Mouse (Mus musculus) adipose tissue, adult 10 weeks (tissue): ENCODE data around the gene Gm20075. TPM values are rescaled to one million over a fixed set of nuclear protein-coding genes. Genes with fewer than 3 reads are reported as not detected.

ENCODE experiments used
- polyA plus RNA-seq: library from polyadenylated mRNA; stranded (reverse); fragments of 350-450 nt; fragmentation: Illumina TruSeq; extraction: RNeasy Lipid Tissue Mini Kit (QIAGEN cat#74804); gene quantifications from one replicate; pipeline ENCODE4 v1.2.3, GENCODE M21; 2014; ENCODE audit warnings: low read depth, low replicate concordance

Gene Gm20075
- polyA plus RNA-seq, result 1.6 TPM

DNA sequence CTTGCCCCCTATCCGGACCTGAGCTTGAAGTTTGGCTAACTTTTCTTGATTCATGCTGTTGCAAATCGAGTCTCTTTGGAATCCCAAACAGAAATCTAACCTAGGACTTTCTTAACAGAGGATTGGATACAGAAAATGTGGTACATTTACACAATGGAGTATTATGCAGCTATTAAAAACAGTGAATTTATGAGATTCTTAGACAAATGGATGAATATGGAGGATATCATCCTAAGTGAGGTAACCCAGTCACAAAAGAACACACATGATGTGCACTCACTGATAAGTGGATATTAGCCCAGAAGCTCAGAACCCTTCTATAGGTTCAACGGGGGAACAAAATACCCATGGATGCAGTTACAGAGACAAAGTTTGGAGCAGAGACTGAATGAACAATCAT lies at the start of gene Gm20075:
Gene Gm20075 (minus strand): TSS at position 101 of the 400 bp plus-strand sequence.

GRCm38 (mm10) chr13:96081754-96082153 lies 578 bp upstream of the Gm20075 start, which contains the start of gene Gm17190:
Gene Gm17190, plus strand, starts transcription at chr13:96082054.

Other genes with a start within 250 kb of the Gm20075 start
- gene Iqgap2, start 189.5 kb downstream of the Gm20075 start, polyA plus RNA-seq, result 37.0 TPM
- not detected for gene Gm17190, start 678 bp upstream of the Gm20075 start, polyA plus RNA-seq
- 0.17 TPM for gene Sv2c, start 51.2 kb upstream of the Gm20075 start, polyA plus RNA-seq